Mouse (Mus musculus) neural tube, embryonic 13.5 days (tissue): ENCODE measurements around the gene Dgke. TPM values are rescaled to one million over a fixed set of nuclear protein-coding genes. Genes with fewer than 3 reads are reported as not detected.
A peak's percentile ranks its signal among the peaks of the same experiment; 100 is the strongest.

Source experiments
- ATAC-seq: fragments of 200-750 bp; cut with Nextera tagmentation; 2 replicates; pipeline ENCODE4 v1.8.0; 2017; ENCODE audit warnings: low read depth, mild to moderate bottlenecking, moderate TSS enrichment, moderate library complexity
- H3K27ac ChIP-seq: fragments of 300-500 bp; sonication (generic); replicated peaks from 2 replicates; pipeline ENCODE4 v1.5.1; 2015; ENCODE audit warnings: moderate library complexity, mild to moderate bottlenecking, inconsistent platforms
- H3K27me3 ChIP-seq: fragments of 300-500 bp; sonication (generic); 2 replicates; pipeline ENCODE4 v1.6.1; 2015; ENCODE audit warnings: mild to moderate bottlenecking, inconsistent platforms
- H3K36me3 ChIP-seq: fragments of 300-500 bp; sonication (generic); 2 replicates; pipeline ENCODE4 v1.6.1; 2015; ENCODE audit warnings: mild to moderate bottlenecking, inconsistent platforms
- H3K4me1 ChIP-seq: fragments of 300-500 bp; sonication (generic); replicated peaks from 2 replicates; pipeline ENCODE4 v1.6.1; 2015; ENCODE audit warnings: inconsistent platforms
- H3K4me2 ChIP-seq: fragments of 300-500 bp; sonication (generic); 2 replicates; pipeline ENCODE4 v1.6.1; 2015; ENCODE audit warnings: inconsistent platforms, mild to moderate bottlenecking, moderate library complexity
- H3K4me3 ChIP-seq: fragments of 300-500 bp; sonication (generic); 2 replicates; pipeline ENCODE4 v1.5.1; 2015; ENCODE audit warnings: mild to moderate bottlenecking, inconsistent platforms
- H3K9ac ChIP-seq: fragments of 300-500 bp; sonication (generic); 2 replicates; pipeline ENCODE4 v1.6.1; 2015; ENCODE audit warnings: moderate library complexity, mild to moderate bottlenecking, inconsistent platforms
- H3K9me3 ChIP-seq: fragments of 300-500 bp; sonication (generic); 2 replicates; pipeline ENCODE4 v1.6.1; 2016; ENCODE audit warnings: inconsistent platforms
- WGBS: fragments of 180-500 bp; shearing (Covaris S2); methylation state at CpG from one replicate; pipeline ENCODE4 v1.1.7; 2015; 5-methylcytosine and 5-hydroxymethylcytosine counted together
- polyA plus RNA-seq: library from polyadenylated mRNA; unstranded; fragments of >200 nt; fragmentation: Nextera tagmentation; extraction: Ambion mirVana; gene quantifications from 2 replicates; pipeline ENCODE4 v1.2.1, GENCODE M21; 2015

The Dgke gene
- polyA plus RNA-seq, 1 experiment from 2014 or later: 13.5 TPM

GRCm38 (mm10) chr11:89007582-89007981, 59.1 kb downstream of the Dgke start:
- Histone ChIP-seq H3K4me3 (no peak overlapping the region), H3K4me1 (no peaks in the 10 kb centered on the region), H3K9me3 (no peaks in the 10 kb centered on the region), H3K27me3 (no peaks in the 10 kb centered on the region), H3K27ac (no peak overlapping the region), H3K4me2 (no peak overlapping the region), H3K9ac (no peak overlapping the region), H3K36me3 (no peaks in the 10 kb centered on the region)
- no peak for ATAC-seq
- 90% methylated on average over 3 of the region's 3 CpGs for WGBS

DNA sequence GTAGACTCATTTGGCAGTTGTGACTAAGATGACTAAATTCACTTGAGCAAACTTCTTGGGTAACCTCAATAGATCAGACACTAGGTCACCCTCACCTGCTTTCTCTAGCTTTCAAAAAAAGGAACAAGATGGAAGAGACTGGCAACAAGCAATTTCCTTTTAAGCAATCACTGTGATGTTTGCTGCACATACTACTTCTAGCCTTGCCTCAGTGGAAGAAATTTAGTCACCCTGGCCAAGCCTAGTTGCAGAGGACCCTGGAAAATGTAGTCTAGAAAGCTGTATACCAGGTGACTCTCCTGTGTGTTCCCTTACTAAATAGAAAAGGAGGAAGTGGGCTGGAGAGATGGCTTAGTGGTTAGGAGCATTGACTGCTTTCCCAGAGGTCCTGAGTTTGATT, 60.2 kb downstream of the Dgke start:
- Histone ChIP-seq H3K27me3 (no peaks in the 10 kb centered on the region), H3K36me3 (no peaks in the 10 kb centered on the region), H3K4me2 (no peak overlapping the region), H3K4me3 (no peak overlapping the region), H3K27ac (no peak overlapping the region), H3K9ac (no peak overlapping the region), H3K9me3 (no peaks in the 10 kb centered on the region), H3K4me1 (no peaks in the 10 kb centered on the region)
- ATAC-seq: no peak

- no peak overlapping the region for H3K9ac ChIP-seq
- no peak overlapping the region for H3K4me2 ChIP-seq
- H3K4me1 ChIP-seq: no peaks in the 10 kb centered on the region
- 78% methylated on average over 5 of the region's 5 CpGs for WGBS
- H3K27ac ChIP-seq: no peak overlapping the region
- no peaks in the 10 kb centered on the region for H3K36me3 ChIP-seq
- H3K9me3 ChIP-seq: no peaks in the 10 kb centered on the region
- ATAC-seq: no peak
- H3K27me3 ChIP-seq: peaks cover 3% of the 10 kb centered on the region
- H3K4me3 ChIP-seq: no peak overlapping the region
These were observed 61.2 kb downstream of the Dgke start for GRCm38 (mm10) chr11:89005473-89005872.

DNA sequence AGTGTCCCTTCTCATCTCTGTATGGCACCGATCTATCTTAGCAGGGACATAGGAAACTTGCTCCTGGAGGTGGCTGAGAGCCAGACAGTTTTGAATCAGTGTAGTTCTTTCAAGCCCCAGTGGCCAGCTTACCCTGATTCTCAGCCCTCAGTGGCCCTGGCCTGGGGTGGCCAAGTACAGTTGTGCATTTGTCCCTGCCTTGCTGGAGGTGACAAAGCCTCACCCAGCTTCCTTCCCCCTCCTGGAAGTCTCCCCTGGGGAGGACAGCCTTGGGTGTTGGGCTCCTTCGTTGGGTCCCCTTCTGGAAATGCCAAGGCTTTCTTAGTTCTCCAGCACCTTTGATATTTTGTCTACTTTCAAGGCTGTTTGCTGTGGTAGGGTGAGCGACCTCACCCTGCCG, 62.9 kb downstream of the Dgke start:
- Histone ChIP-seq H3K27me3 (peaks cover 21% of the 10 kb centered on the region), H3K4me3 (no peak overlapping the region), H3K9me3 (no peaks in the 10 kb centered on the region), H3K4me2 (no peak overlapping the region), H3K9ac (no peak overlapping the region), H3K27ac (no peak overlapping the region), H3K36me3 (no peaks in the 10 kb centered on the region), H3K4me1 (peaks cover 3% of the 10 kb centered on the region; the same call in 1 of the 2 replicates)
- 83% methylated on average over 4 of the region's 4 CpGs for WGBS
- ATAC-seq: no peak

DNA sequence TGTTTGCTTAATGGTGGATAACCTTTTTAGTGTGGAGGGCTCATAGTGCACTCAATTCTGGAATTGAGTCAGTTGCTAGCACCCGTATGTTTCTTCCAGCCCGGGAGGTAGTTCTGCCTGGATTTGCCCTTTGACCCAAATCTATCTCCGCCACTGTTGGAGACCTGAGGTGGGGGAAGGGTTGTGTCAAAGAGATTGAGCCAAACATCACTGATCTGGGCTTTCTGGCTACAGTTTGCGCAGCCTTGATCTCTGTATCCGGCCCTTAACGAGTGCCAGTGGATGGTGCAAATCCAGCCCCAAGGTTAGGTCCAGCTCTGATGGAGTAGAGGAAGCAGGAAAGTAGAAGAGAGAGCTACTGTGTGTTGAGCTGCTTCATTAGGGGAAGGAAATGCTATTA, 63.6 kb downstream of the Dgke start:
- Histone ChIP-seq H3K4me3 (no peak overlapping the region), H3K4me1 (peaks cover 3% of the 10 kb centered on the region; the same call in 1 of the 2 replicates), H3K36me3 (no peaks in the 10 kb centered on the region), H3K27me3 (peaks cover 26% of the 10 kb centered on the region), H3K9me3 (no peaks in the 10 kb centered on the region), H3K9ac (no peak overlapping the region), H3K27ac (no peak overlapping the region), H3K4me2 (peak overlapping the region; percentile 4; the same call in 1 of the 2 replicates)
- ATAC-seq: no peak
- WGBS: 75% methylated on average over 6 of the region's 6 CpGs

GRCm38 (mm10) chr11:89002621-89003020, 64.0 kb downstream of the Dgke start:
- Histone ChIP-seq H3K36me3 (no peaks in the 10 kb centered on the region), H3K4me1 (peaks cover 3% of the 10 kb centered on the region; the same call in 1 of the 2 replicates), H3K9ac (no peak overlapping the region), H3K27ac (no peak overlapping the region), H3K27me3 (peaks cover 28% of the 10 kb centered on the region), H3K4me3 (no peak overlapping the region), H3K4me2 (peak overlapping the region; percentile 4; the same call in 1 of the 2 replicates), H3K9me3 (no peaks in the 10 kb centered on the region)
- no peak for ATAC-seq
- WGBS: 84% methylated on average over 5 of the region's 5 CpGs

DNA sequence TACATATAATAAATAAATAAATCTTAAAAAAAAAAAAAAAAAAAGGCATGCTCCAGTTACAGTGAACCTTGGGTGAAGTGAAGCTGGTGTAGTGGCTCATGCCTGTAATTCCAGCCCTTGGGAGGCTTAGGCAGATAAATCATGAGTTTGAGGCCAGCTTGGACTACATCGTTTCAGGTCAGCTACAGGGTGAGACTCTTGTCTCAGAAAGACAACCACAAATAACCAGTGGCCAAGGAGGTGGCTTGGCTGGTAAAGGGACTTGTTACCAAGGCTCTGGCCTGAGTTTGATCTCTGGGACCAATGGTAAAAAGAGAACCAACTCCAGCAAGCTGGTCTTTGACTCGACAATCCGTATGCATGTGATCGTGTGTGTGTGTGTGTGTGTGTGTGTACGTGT, 64.6 kb downstream of the Dgke start:
- no peak overlapping the region for H3K9ac ChIP-seq
- no peak overlapping the region for H3K4me3 ChIP-seq
- H3K9me3 ChIP-seq: no peaks in the 10 kb centered on the region
- WGBS: 89% methylated on average over 5 of the region's 5 CpGs
- H3K4me1 ChIP-seq: peaks cover 3% of the 10 kb centered on the region; the same call in 1 of the 2 replicates
- H3K27me3 ChIP-seq: peaks cover 28% of the 10 kb centered on the region
- no peaks in the 10 kb centered on the region for H3K36me3 ChIP-seq
- peak overlapping the region; percentile 4; the same call in 1 of the 2 replicates for H3K4me2 ChIP-seq
- no peak for ATAC-seq
- no peak overlapping the region for H3K27ac ChIP-seq

DNA sequence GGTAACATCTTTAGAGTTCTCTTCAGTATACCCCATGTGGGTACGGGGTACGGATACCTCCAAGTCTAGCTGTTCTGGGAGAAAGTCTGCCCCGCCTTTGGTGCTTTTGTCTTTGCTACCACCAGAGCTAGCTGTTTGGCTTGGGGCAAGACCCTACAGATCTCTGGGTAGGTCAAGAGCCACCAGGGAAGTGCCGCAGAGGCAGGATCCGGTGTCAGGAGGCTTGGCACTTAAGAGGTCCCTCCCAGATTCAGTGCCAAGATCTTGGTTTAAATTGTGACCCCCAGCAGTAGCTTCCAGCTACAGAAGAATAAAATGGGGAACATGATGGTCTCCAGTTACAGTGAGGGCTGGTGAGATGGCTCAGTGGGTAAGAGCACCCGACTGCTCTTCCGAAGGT, 65.1 kb downstream of the Dgke start:
- Histone ChIP-seq H3K27ac (no peak overlapping the region), H3K9me3 (no peaks in the 10 kb centered on the region), H3K9ac (no peak overlapping the region), H3K36me3 (no peaks in the 10 kb centered on the region), H3K4me3 (no peak overlapping the region), H3K27me3 (peaks cover 28% of the 10 kb centered on the region), H3K4me2 (0 out of 2 replicates have a peak overlapping the region, but pooled peaks have one; percentile 51), H3K4me1 (peaks cover 3% of the 10 kb centered on the region; the same call in 1 of the 2 replicates)
- no peak for ATAC-seq
- 96% methylated on average over 7 of the region's 7 CpGs for WGBS

DNA sequence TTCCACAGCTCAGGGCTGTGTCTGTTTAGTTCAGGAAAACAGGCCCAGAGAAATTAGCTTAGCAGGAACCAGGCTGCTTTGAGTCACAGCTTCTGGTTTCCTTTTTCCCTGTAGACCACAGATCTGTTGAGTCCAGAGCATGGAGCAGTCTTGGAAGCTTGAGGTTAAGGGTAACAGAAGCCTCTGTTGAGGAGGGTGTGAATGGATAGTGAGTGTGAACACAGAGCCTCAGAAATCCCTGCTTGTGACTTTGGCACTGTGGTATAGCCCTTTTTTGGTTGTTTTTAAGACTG, 66.2 kb downstream of the Dgke start:
- Histone ChIP-seq H3K27me3 (peaks cover 28% of the 10 kb centered on the region), H3K36me3 (no peaks in the 10 kb centered on the region), H3K9ac (no peak overlapping the region), H3K27ac (no peak overlapping the region), H3K4me1 (peaks cover 3% of the 10 kb centered on the region; the same call in 1 of the 2 replicates), H3K4me3 (peak overlapping the region; percentile 33), H3K4me2 (peak overlapping the region; percentile 51), H3K9me3 (no peaks in the 10 kb centered on the region)
- ATAC-seq: no peak

DNA sequence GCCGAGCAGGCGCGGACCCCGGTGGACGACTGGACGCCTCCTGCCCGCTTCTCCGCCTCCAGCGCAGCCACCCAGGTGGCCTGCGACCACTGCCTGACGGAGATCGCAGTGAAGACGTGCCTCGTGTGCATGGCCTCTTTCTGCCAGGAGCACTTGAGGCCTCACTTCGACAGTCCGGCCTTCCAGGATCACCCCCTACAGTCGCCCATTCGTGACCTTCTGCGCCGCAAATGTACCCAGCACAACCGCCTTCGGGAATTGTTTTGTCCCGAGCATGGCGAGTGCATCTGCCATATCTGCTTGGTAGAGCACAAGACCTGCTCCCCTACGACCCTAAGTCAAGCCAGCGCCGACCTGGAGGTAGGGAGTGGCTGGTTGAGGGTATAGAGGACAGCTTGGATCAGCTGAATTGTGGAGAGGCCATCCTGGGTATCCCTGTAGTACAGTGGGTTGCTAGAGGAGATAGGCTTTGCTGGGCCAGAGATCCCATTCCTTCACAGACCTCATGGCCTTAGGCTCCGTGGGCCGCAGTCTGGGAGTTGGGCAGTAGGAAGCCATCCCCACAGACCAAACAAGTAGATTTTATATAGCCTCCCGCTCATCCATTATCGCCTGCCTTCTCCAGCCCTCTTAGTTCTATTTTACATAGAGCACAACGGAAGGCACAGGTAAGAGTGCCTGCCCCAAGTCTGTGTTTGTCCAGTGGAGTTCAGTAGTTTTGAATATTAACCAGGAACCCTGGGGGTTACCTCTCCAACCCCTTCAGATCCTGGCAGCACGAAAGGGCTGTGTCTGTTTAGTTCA, 66.7 kb downstream of the Dgke start:
- H3K27me3 ChIP-seq: peaks cover 28% of the 10 kb centered on the region
- peak; percentile 22 for ATAC-seq
- H3K9me3 ChIP-seq: no peaks in the 10 kb centered on the region
- H3K9ac ChIP-seq: peak overlapping the region; percentile 46
- H3K36me3 ChIP-seq: no peaks in the 10 kb centered on the region
- peaks cover 3% of the 10 kb centered on the region; the same call in 1 of the 2 replicates for H3K4me1 ChIP-seq
- H3K4me2 ChIP-seq: peak overlapping the region; percentile 51
- no peak overlapping the region for H3K27ac ChIP-seq
- H3K4me3 ChIP-seq: peak overlapping the region; percentile 33
- 32% methylated on average over 33 of the region's 33 CpGs for WGBS

GRCm38 (mm10) chr11:88998974-88999722, 67.5 kb downstream of the Dgke start, which contains the start of gene Trim25:
Trim25 (plus strand) TSS chr11:88999376.
- peak; percentile 70 for ATAC-seq
- Histone ChIP-seq H3K4me1 (peaks cover 3% of the 10 kb centered on the region; the same call in 1 of the 2 replicates), H3K9me3 (no peaks in the 10 kb centered on the region), H3K9ac (peak within 1 kb of the TSS; percentile 46), H3K4me2 (peak within 1 kb of the TSS; percentile 51), H3K36me3 (no peaks in the 10 kb centered on the region), H3K27ac (no peak within 1 kb of the TSS), H3K4me3 (peak within 1 kb of the TSS; percentile 33), H3K27me3 (peaks cover 28% of the 10 kb centered on the region)
- WGBS: 3% methylated on average over 48 of the region's 48 CpGs

DNA sequence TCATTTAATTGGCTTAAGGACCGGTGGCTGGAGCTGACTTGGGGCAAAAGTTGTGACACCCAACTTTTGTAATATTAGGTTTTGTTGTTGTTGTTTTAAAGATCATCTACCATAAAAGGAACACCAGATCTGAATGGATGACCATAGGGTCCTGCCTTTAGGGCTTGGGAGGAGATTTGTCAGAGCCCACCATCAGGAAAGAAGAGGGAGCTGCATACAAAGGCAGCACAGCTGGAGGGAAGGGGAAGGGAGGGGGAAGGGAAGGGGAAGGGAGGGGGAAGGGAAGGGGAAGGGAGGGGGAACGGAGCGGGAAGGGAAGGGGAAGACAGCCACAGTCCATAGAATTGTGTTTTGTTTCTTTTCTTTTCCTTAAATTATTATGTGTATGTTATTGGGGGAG, 68.2 kb downstream of the Dgke start:
- Histone ChIP-seq H3K36me3 (no peaks in the 10 kb centered on the region), H3K9ac (no peak overlapping the region), H3K4me3 (no peak overlapping the region), H3K4me2 (no peak overlapping the region), H3K9me3 (no peaks in the 10 kb centered on the region), H3K4me1 (peaks cover 3% of the 10 kb centered on the region; the same call in 1 of the 2 replicates), H3K27ac (no peak overlapping the region), H3K27me3 (peaks cover 28% of the 10 kb centered on the region)
- ATAC-seq: no peak
- 17% methylated on average over 3 of the region's 3 CpGs for WGBS
